Mouse (Mus musculus): ENCODE measurements around the gene Pdcl2. TPM values are rescaled to one million over a fixed set of nuclear protein-coding genes. Genes with fewer than 3 reads are reported as not detected.

The Pdcl2 gene
- polyA plus RNA-seq, 1 experiment from 2014 or later, result not detected

DNA sequence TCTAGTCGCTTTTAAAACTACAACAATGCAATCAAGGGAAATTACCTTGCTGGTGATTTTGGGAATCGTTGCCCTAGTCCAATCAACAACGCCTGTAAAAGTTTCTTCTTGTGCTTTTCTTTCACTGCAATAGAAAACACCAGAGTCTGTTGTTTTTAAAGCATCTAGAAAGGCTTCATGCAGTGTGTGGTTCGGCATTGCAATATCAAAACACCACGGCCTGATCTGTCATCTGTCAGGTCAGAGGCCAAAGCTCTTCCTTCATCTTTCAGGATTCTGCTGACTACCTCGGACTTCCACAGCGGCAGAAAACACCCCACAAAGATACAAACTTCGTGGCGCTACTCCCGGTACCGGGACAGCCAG lies 27.6 kb downstream of the Pdcl2 start:
- ATAC-seq (ENCODE audit: insufficient number of reproducible peaks, insufficient read depth, low FRiP score, low TSS enrichment, low read depth), result peak; percentile 1; the same call in 1 of the 2 replicates
- WGBS, result 4% methylated on average over 11 of the region's 11 CpGs
- H3K27ac ChIP-seq, result peak overlapping the region; percentile 97

DNA sequence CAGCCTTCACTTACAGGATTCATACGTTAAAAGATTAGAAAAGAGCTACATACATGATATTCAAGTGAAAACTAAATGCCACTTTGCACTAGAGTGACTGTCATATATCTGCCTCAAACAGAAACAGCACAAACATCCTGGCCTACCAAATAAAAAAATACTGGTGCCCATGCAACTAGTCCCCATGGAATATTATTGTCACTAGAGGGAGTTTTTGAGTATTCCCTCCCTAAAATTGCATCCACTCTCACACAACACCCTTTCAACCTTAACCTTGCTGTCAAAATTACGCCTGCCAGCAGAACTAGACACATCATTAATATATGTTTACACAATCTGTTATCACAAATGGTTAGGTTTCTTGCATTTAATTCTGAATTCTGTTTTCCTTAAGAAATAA lies 28.9 kb downstream of the Pdcl2 start:
- Histone ChIP-seq H3K36me3 (no peaks in the 10 kb centered on the region), H3K4me1 (replicated peaks) (peaks cover 15% of the 10 kb centered on the region), H3K4me3 (replicated peaks) (no peak overlapping the region), H3K27me3 (no peaks in the 10 kb centered on the region), H3K27ac (no peak overlapping the region), H3K4me2 (no peak overlapping the region), H3K9ac (replicated peaks) (no peak overlapping the region), H3K9me3 (no peaks in the 10 kb centered on the region)
- no peak for ATAC-seq (ENCODE audit: insufficient number of reproducible peaks, insufficient read depth, low FRiP score, low TSS enrichment, low read depth)
- 84% methylated on average over 2 of the region's 2 CpGs for WGBS

More for the DNA sequence above, 27.6 kb downstream of the Pdcl2 start:
- H3K4me1 ChIP-seq (replicated peaks), result peaks cover 15% of the 10 kb centered on the region
- H3K4me2 ChIP-seq, result peak overlapping the region; percentile 85
- no peaks in the 10 kb centered on the region for H3K27me3 ChIP-seq
- peak overlapping the region; percentile 91 for H3K9ac ChIP-seq (replicated peaks)
- no peaks in the 10 kb centered on the region for H3K9me3 ChIP-seq
- no peaks in the 10 kb centered on the region for H3K36me3 ChIP-seq
- peak overlapping the region; percentile 96 for H3K4me3 ChIP-seq (replicated peaks)

GRCm38 (mm10) chr5:76289234-76289691 lies 41.7 kb downstream of the Pdcl2 start:
- Histone ChIP-seq H3K4me3 (replicated peaks) (no peak overlapping the region), H3K27ac (no peak overlapping the region), H3K9me3 (no peaks in the 10 kb centered on the region), H3K4me1 (replicated peaks) (no peaks in the 10 kb centered on the region), H3K27me3 (no peaks in the 10 kb centered on the region), H3K36me3 (no peaks in the 10 kb centered on the region), H3K9ac (replicated peaks) (no peak overlapping the region), H3K4me2 (no peak overlapping the region)
- no peak for ATAC-seq (ENCODE audit: insufficient number of reproducible peaks, insufficient read depth, low FRiP score, low TSS enrichment, low read depth)
- 84% methylated on average over 8 of the region's 8 CpGs for WGBS

DNA sequence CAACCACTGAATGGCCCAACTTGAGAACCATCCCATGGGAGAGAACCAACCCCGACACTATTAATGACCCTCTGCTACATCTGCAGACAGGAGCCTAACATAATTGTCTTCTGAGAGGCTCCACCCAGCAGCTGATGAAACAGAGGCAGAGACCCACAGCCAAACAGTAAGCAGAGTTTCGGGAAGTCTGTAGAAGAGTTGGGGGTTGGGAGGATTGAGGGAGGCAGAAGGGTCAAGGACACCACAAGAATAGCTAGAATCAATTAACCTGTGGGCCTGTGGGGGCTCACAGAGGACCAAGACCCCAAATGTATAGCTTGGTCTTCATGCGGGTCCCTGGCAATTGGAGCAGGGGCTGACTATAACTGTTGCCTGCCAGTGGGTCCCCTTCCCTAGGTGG lies 42.7 kb downstream of the Pdcl2 start:
- 97% methylated on average over 3 of the region's 3 CpGs for WGBS
- Histone ChIP-seq H3K27ac (no peak overlapping the region), H3K36me3 (no peaks in the 10 kb centered on the region), H3K9ac (replicated peaks) (no peak overlapping the region), H3K4me1 (replicated peaks) (no peaks in the 10 kb centered on the region), H3K4me2 (no peak overlapping the region), H3K9me3 (no peaks in the 10 kb centered on the region), H3K27me3 (no peaks in the 10 kb centered on the region), H3K4me3 (replicated peaks) (no peak overlapping the region)
- no peak for ATAC-seq (ENCODE audit: insufficient number of reproducible peaks, insufficient read depth, low FRiP score, low TSS enrichment, low read depth)

GRCm38 (mm10) chr5:76287062-76287461 lies 43.9 kb downstream of the Pdcl2 start:
- WGBS, result 77% methylated on average over 5 of the region's 5 CpGs
- Histone ChIP-seq H3K27me3 (no peaks in the 10 kb centered on the region), H3K9me3 (no peaks in the 10 kb centered on the region), H3K4me3 (replicated peaks) (no peak overlapping the region), H3K4me1 (replicated peaks) (no peaks in the 10 kb centered on the region), H3K27ac (no peak overlapping the region), H3K36me3 (no peaks in the 10 kb centered on the region), H3K9ac (replicated peaks) (no peak overlapping the region), H3K4me2 (no peak overlapping the region)
- no peak for ATAC-seq (ENCODE audit: insufficient number of reproducible peaks, insufficient read depth, low FRiP score, low TSS enrichment, low read depth)

GRCm38 (mm10) chr5:76285699-76286098 lies 45.3 kb downstream of the Pdcl2 start:
- Histone ChIP-seq H3K4me2 (no peak overlapping the region), H3K27ac (no peak overlapping the region), H3K9ac (replicated peaks) (no peak overlapping the region), H3K4me1 (replicated peaks) (peaks cover 4% of the 10 kb centered on the region), H3K36me3 (no peaks in the 10 kb centered on the region), H3K9me3 (no peaks in the 10 kb centered on the region), H3K4me3 (replicated peaks) (no peak overlapping the region), H3K27me3 (no peaks in the 10 kb centered on the region)
- 61% methylated on average over 4 of the region's 4 CpGs for WGBS
- no peak for ATAC-seq (ENCODE audit: insufficient number of reproducible peaks, insufficient read depth, low FRiP score, low TSS enrichment, low read depth)

- no peak for ATAC-seq (ENCODE audit: insufficient number of reproducible peaks, insufficient read depth, low FRiP score, low TSS enrichment, low read depth)
- Histone ChIP-seq H3K4me3 (replicated peaks) (no peak overlapping the region), H3K9me3 (no peaks in the 10 kb centered on the region), H3K27me3 (no peaks in the 10 kb centered on the region), H3K36me3 (no peaks in the 10 kb centered on the region), H3K27ac (no peak overlapping the region), H3K4me1 (replicated peaks) (peaks cover 9% of the 10 kb centered on the region), H3K9ac (replicated peaks) (no peak overlapping the region), H3K4me2 (no peak overlapping the region)
- 96% methylated on average over 1 of the region's 1 CpGs for WGBS
Observed at GRCm38 (mm10) chr5:76283890-76284289, 47.1 kb downstream of the Pdcl2 start.

GRCm38 (mm10) chr5:76274977-76275376 lies 56.0 kb downstream of the Pdcl2 start:
- Histone ChIP-seq H3K4me1 (replicated peaks) (no peaks in the 10 kb centered on the region), H3K9ac (replicated peaks) (no peak overlapping the region), H3K36me3 (peaks cover 10% of the 10 kb centered on the region; the same call in 1 of the 2 replicates), H3K27ac (no peak overlapping the region), H3K4me2 (no peak overlapping the region), H3K9me3 (no peaks in the 10 kb centered on the region), H3K4me3 (replicated peaks) (no peak overlapping the region), H3K27me3 (no peaks in the 10 kb centered on the region)
- 91% methylated on average over 4 of the region's 4 CpGs for WGBS
- no peak for ATAC-seq (ENCODE audit: insufficient number of reproducible peaks, insufficient read depth, low FRiP score, low TSS enrichment, low read depth)

Other genes with a start within 250 kb of the Pdcl2 start
- 28.3 and 31.6 TPM in 2 replicates for gene Srd5a3, start 190.9 kb downstream of the Pdcl2 start, polyA plus RNA-seq (2016; fragmentation: Nextera tagmentation; extraction: Ambion mirVana)
- gene Tmem165, start 147.3 kb downstream of the Pdcl2 start, polyA plus RNA-seq (2016; fragmentation: Nextera tagmentation; extraction: Ambion mirVana), result 124 and 133 TPM in 2 replicates
- 14.7 and 15.9 TPM in 2 replicates for gene Clock, start 26.4 kb downstream of the Pdcl2 start, polyA plus RNA-seq (2016; fragmentation: Nextera tagmentation; extraction: Ambion mirVana)
- 0.43 and 0.81 TPM in 2 replicates for gene Nmu, start 32.6 kb upstream of the Pdcl2 start, polyA plus RNA-seq (2016; fragmentation: Nextera tagmentation; extraction: Ambion mirVana)
- gene Gm7271, start 152.9 kb upstream of the Pdcl2 start, polyA plus RNA-seq (2016; fragmentation: Nextera tagmentation; extraction: Ambion mirVana), result not detected in 2 replicates
- 43.7 and 44.5 TPM in 2 replicates for gene Exoc1, start 198.2 kb upstream of the Pdcl2 start, polyA plus RNA-seq (2016; fragmentation: Nextera tagmentation; extraction: Ambion mirVana)

Measured in limb, embryonic 12.5 days (tissue).